Comparison of ENCODE assay signal across 16 mouse cellular contexts in genomic region chr3:116801755-116802154, GRCm38 (mm10). TPM values are rescaled to one million over a fixed set of nuclear protein-coding genes. Genes with fewer than 3 reads are reported as not detected.
DNase-seq lines count a peak whose midpoint lies in the region; ATAC-seq lines count a peak whose summit lies in the region.
"Had no signal": no experiment of that assay in that cellular context is flagged by ENCODE, and none has a peak within 500 bp of the region (broad histone marks: within the 10 kb centered on the region; RNA-seq: fewer than 3 reads in every experiment).

No protein-coding gene starts in this region.

- no peaks in the 10 kb centered on the region for H3K27me3 ChIP-seq in heart, embryonic 13.5 days (replicated peaks)
- H3K27me3 ChIP-seq in embryonic facial prominence, embryonic 11.5 days (ENCODE audit: control insufficient read depth, insufficient read depth, low read length), result no peaks in the 10 kb centered on the region
- H3K27me3 ChIP-seq: limb, embryonic 13.5 days had no signal

- H3K9ac ChIP-seq in heart, embryonic 13.5 days, result no peak overlapping the region
- H3K9ac ChIP-seq in embryonic facial prominence, embryonic 11.5 days (replicated peaks; ENCODE audit: low read length), result no peak overlapping the region
- H3K9ac ChIP-seq: limb, embryonic 13.5 days had no signal

- no peak for ATAC-seq in heart, embryonic 13.5 days (ENCODE audit: extremely low read depth, insufficient number of reproducible peaks, low FRiP score, low TSS enrichment)
- ATAC-seq in embryonic facial prominence, embryonic 11.5 days (replicated peaks; ENCODE audit: insufficient number of reproducible peaks, low FRiP score, low TSS enrichment, low read depth), result no peak; the same call in 1 of the 2 replicates
- no peak for ATAC-seq in megakaryocyte-erythroid progenitor cell, adult 5-6 weeks (replicated peaks; ENCODE audit: low FRiP score, low TSS enrichment, poor library complexity, severe bottlenecking)
- ATAC-seq: forebrain, embryonic 16.5 days had no signal

- peak overlapping the region; percentile 14; the same call in 1 of the 2 replicates for H3K4me3 ChIP-seq in heart, embryonic 13.5 days
- H3K4me3 ChIP-seq in embryonic facial prominence, embryonic 11.5 days (ENCODE audit: low read depth, low read length), result no peak overlapping the region
- H3K4me3 ChIP-seq: limb, embryonic 13.5 days had no signal

- WGBS in heart, embryonic 13.5 days, result 21% methylated on average over 8 of the region's 8 CpGs
- 45% methylated on average over 8 of the region's 8 CpGs for WGBS in embryonic facial prominence, embryonic 11.5 days

- intact Hi-C loops in heart, postnatal 36 days (cut with DNase I), result loop anchor here (10.0 kb wide), 1 partner anchor 163 kb away; the partner anchor contains the start of genes 4930455H04Rik and Palmd
- intact Hi-C loops in heart, postnatal 10 days (cut with DNase I), result loop anchor here (5.0 kb wide), 1 partner anchor 36 kb away; no protein-coding TSS in a partner anchor
- intact Hi-C loops in left cerebral cortex, postnatal 36 days (cut with DNase I), result no loop called here

- no peak for DNase-seq in heart, postnatal 36 days
- DNase-seq in embryonic facial prominence, embryonic 11.5 days (ENCODE audit: low spot score), result peak; percentile 53
- DNase-seq in heart, postnatal 10 days, result peak; percentile 9 to 23
- peak; percentile 41 to 69 for DNase-seq in kidney, postnatal 36 days
- no peak for DNase-seq in left cerebral cortex, postnatal 36 days (ENCODE audit: low spot score in 2 of 2)
- no peak for DNase-seq in cerebellum, postnatal 36 days
- DNase-seq: adrenal gland, postnatal 14 days; layer of hippocampus, postnatal 36 days; lung, postnatal 14 days; right cerebral cortex, postnatal 4 days had no signal

- peaks cover 51% of the 10 kb centered on the region for H3K4me1 ChIP-seq in heart, embryonic 13.5 days
- H3K4me1 ChIP-seq in embryonic facial prominence, embryonic 11.5 days (ENCODE audit: control insufficient read depth, insufficient read depth, low read length), result no peaks in the 10 kb centered on the region

- H3K27ac ChIP-seq in heart, embryonic 13.5 days (replicated peaks), result peak overlapping the region; percentile 78
- H3K27ac ChIP-seq in embryonic facial prominence, embryonic 11.5 days (replicated peaks; ENCODE audit: low read depth, low read length), result no peak overlapping the region
- H3K27ac ChIP-seq: limb, embryonic 13.5 days; stomach, postnatal 0 days had no signal

- peaks cover 49% of the 10 kb centered on the region for H3K36me3 ChIP-seq in heart, embryonic 13.5 days
- no peaks in the 10 kb centered on the region for H3K36me3 ChIP-seq in embryonic facial prominence, embryonic 11.5 days (replicated peaks; ENCODE audit: control insufficient read depth, insufficient read depth, low read depth, low read length)

- H3K9me3 ChIP-seq in heart, embryonic 13.5 days, result no peaks in the 10 kb centered on the region
- no peaks in the 10 kb centered on the region for H3K9me3 ChIP-seq in embryonic facial prominence, embryonic 11.5 days (replicated peaks; ENCODE audit: control insufficient read depth, low read length)
- H3K9me3 ChIP-seq: limb, embryonic 13.5 days had no signal

- peak overlapping the region; percentile 55 for H3K4me2 ChIP-seq in heart, embryonic 13.5 days
- no peak overlapping the region for H3K4me2 ChIP-seq in embryonic facial prominence, embryonic 11.5 days (ENCODE audit: low read depth, low read length)
- H3K4me2 ChIP-seq: limb, embryonic 13.5 days; midbrain, embryonic 11.5 days had no signal

RNA-seq across cellular contexts. Expression of gene Agl, which starts 6.2 kb away (rescaled TPM):
- 43.3 and 44.3 TPM in 2 replicates for polyA plus RNA-seq in heart, embryonic 13.5 days (2015; fragmentation: Nextera tagmentation; extraction: Ambion mirVana)
- total RNA-seq in heart, postnatal 36 days (2021), result 100 to 1,000 TPM; 189 to 212 TPM
- polyA plus RNA-seq in embryonic facial prominence, embryonic 11.5 days (2014; fragmentation: Nextera tagmentation; extraction: Ambion mirVana), result 14.7 and 15.6 TPM in 2 replicates
- 100 to 1,000 TPM; 144 to 148 TPM for total RNA-seq in heart, postnatal 10 days (2021)
- 10 to 100 TPM; 23.8 to 26.1 TPM for total RNA-seq in left cerebral cortex, postnatal 36 days (2021)
- 11.3 and 13.3 TPM in 2 replicates for total RNA-seq in megakaryocyte-erythroid progenitor cell, adult 5-6 weeks (2014; fragmentation: Nextera tagmentation)
- 6.2 and 7.8 TPM in 2 replicates for total RNA-seq in megakaryocyte-erythroid progenitor cell, adult 5-6 weeks (2017)

RNA-seq across cellular contexts. Expression of gene Frrs1, which starts 57.5 kb away (rescaled TPM):
- polyA plus RNA-seq in heart, embryonic 13.5 days (2015; fragmentation: Nextera tagmentation; extraction: Ambion mirVana), result 17.1 and 18.1 TPM in 2 replicates
- 1 to 10 TPM; 2.7 to 5.0 TPM for total RNA-seq in heart, postnatal 36 days (2021)
- 10.6 and 11.6 TPM in 2 replicates for polyA plus RNA-seq in embryonic facial prominence, embryonic 11.5 days (2014; fragmentation: Nextera tagmentation; extraction: Ambion mirVana)
- total RNA-seq in heart, postnatal 10 days (2021), result 1 to 10 TPM; 6.6 to 7.7 TPM
- 1 to 10 TPM; 1.6 to 1.8 TPM for total RNA-seq in left cerebral cortex, postnatal 36 days (2021)
- total RNA-seq in megakaryocyte-erythroid progenitor cell, adult 5-6 weeks (2014; fragmentation: Nextera tagmentation), result 59.9 and 65.4 TPM in 2 replicates
- 29.3 and 37.6 TPM in 2 replicates for total RNA-seq in megakaryocyte-erythroid progenitor cell, adult 5-6 weeks (2017)

Comparison
In these comparisons a context has a peak if more than half of its experiments do, and no peak if none do; other contexts are left out.
1. DNase-seq: peak in embryonic facial prominence, embryonic 11.5 days (single experiment), heart, postnatal 10 days (2 of 2) and kidney, postnatal 36 days (2 of 2); none in heart, postnatal 36 days (0 of 2), left cerebral cortex, postnatal 36 days (0 of 2) and cerebellum, postnatal 36 days (0 of 2).
2. RNA of gene Agl, which starts 6.2 kb away (total RNA-seq): 189 to 212 TPM in heart, postnatal 36 days and 144 to 148 TPM in heart, postnatal 10 days; 23.8 to 26.1 TPM in left cerebral cortex, postnatal 36 days and 6.2 to 13.3 TPM in megakaryocyte-erythroid progenitor cell, adult 5-6 weeks; every median in the first group is over 4 times any median in the second.